Mouse (Mus musculus) monocyte, adult 5-6 weeks (primary cell): ENCODE data around the gene Wdpcp. TPM values are rescaled to one million over a fixed set of nuclear protein-coding genes. Genes with fewer than 3 reads are reported as not detected.

ENCODE experiments used
- ATAC-seq: fragments of 153-309, 156-312 bp; replicated peaks from 2 replicates; pipeline ENCODE4 v1.8.0; 2017; ENCODE audit warnings: mild to moderate bottlenecking; ENCODE audit not compliant: low TSS enrichment, insufficient number of reproducible peaks, severe bottlenecking, poor library complexity, low FRiP score
- total RNA-seq: library from RNA; stranded (forward); fragments of 200-1000, 200-491, 200-594 nt; gene quantifications from 3 replicates; pipeline ENCODE4 v1.2.3, GENCODE M21; 2017

The Wdpcp gene
- total RNA-seq, 1 experiment from 2014 or later: 5.7 TPM

GRCm38 (mm10) chr11:21697642-21698041, 125.6 kb downstream of the Wdpcp start:
- ATAC-seq: no peak

GRCm38 (mm10) chr11:21713508-21713907, 141.5 kb downstream of the Wdpcp start:
- ATAC-seq: no peak

- ATAC-seq: no peak
These were observed 142.0 kb downstream of the Wdpcp start for GRCm38 (mm10) chr11:21714065-21714464.

- ATAC-seq: no peak
These were observed 154.3 kb downstream of the Wdpcp start for GRCm38 (mm10) chr11:21726329-21726728.

GRCm38 (mm10) chr11:21729056-21729455, 157.0 kb downstream of the Wdpcp start:
- ATAC-seq: no peak

- ATAC-seq: no peak
These were observed 157.9 kb downstream of the Wdpcp start for GRCm38 (mm10) chr11:21729961-21730360.

GRCm38 (mm10) chr11:21735272-21735671, 163.2 kb downstream of the Wdpcp start:
- no peak for ATAC-seq

GRCm38 (mm10) chr11:21749487-21749886, 177.5 kb downstream of the Wdpcp start:
- ATAC-seq: no peak

- no peak for ATAC-seq
These were observed 191.2 kb downstream of the Wdpcp start for GRCm38 (mm10) chr11:21763201-21763600.

- ATAC-seq: no peak
These were observed 216.8 kb downstream of the Wdpcp start for GRCm38 (mm10) chr11:21788831-21789230.

GRCm38 (mm10) chr11:21824941-21825340, 252.9 kb downstream of the Wdpcp start:
- ATAC-seq: no peak

- ATAC-seq: no peak
These were observed 254.5 kb downstream of the Wdpcp start for GRCm38 (mm10) chr11:21826521-21826920.

GRCm38 (mm10) chr11:21847040-21847439, 275.0 kb downstream of the Wdpcp start:
- no peak for ATAC-seq

GRCm38 (mm10) chr11:21864000-21864399, 292.0 kb downstream of the Wdpcp start:
- no peak for ATAC-seq

GRCm38 (mm10) chr11:21864516-21864915, 292.5 kb downstream of the Wdpcp start:
- ATAC-seq: no peak

GRCm38 (mm10) chr11:21868675-21869074, 296.6 kb downstream of the Wdpcp start:
- ATAC-seq: no peak

GRCm38 (mm10) chr11:21870863-21871262, 298.8 kb downstream of the Wdpcp start:
- ATAC-seq: no peak

GRCm38 (mm10) chr11:21871728-21872127, 299.7 kb downstream of the Wdpcp start:
- no peak for ATAC-seq

- ATAC-seq: no peak
These were observed 303.0 kb downstream of the Wdpcp start for GRCm38 (mm10) chr11:21875077-21875476.

GRCm38 (mm10) chr11:21894696-21895095, 322.7 kb downstream of the Wdpcp start:
- ATAC-seq: no peak

GRCm38 (mm10) chr11:21922531-21922930, 350.5 kb downstream of the Wdpcp start:
- ATAC-seq: no peak
